Mouse (Mus musculus): Measurements from ENCODE around the gene Ran.
"Not testable (repeated sequence)": the region's sequence is repeated elsewhere in the genome, so short reads cannot be mapped to it uniquely, and the experiment has no call there.

Gene Ran

GRCm38 (mm10) chr5:129019497-129020299, at the start of gene Ran:
TSS of gene Ran (plus strand) at chr5:129020069.
- DNase-seq, result peak; percentile 95

GRCm38 (mm10) chr5:128970878-128971277, 49.0 kb upstream of the Ran start:
- no peak for DNase-seq

GRCm38 (mm10) chr5:128971298-128971697, 48.6 kb upstream of the Ran start:
- DNase-seq, result peak; percentile 62

GRCm38 (mm10) chr5:128976266-128976665, 43.6 kb upstream of the Ran start:
- DNase-seq, result peak; percentile 73

GRCm38 (mm10) chr5:128977466-128977865, 42.4 kb upstream of the Ran start:
- DNase-seq, result not testable (repeated sequence)

GRCm38 (mm10) chr5:128978957-128979356, 40.9 kb upstream of the Ran start:
- DNase-seq, result no peak

GRCm38 (mm10) chr5:128980857-128981256, 39.0 kb upstream of the Ran start:
- no peak for DNase-seq

- DNase-seq, result peak; percentile 62
These were observed 38.3 kb upstream of the Ran start for GRCm38 (mm10) chr5:128981607-128982006.

GRCm38 (mm10) chr5:128984536-128984935, 35.3 kb upstream of the Ran start:
- no peak for DNase-seq

GRCm38 (mm10) chr5:128985946-128986345, 33.9 kb upstream of the Ran start:
- no peak for DNase-seq

- peak; percentile 82 for DNase-seq
These were observed 32.5 kb upstream of the Ran start for GRCm38 (mm10) chr5:128987141-128987954.

GRCm38 (mm10) chr5:129000706-129001468, 19.0 kb upstream of the Ran start:
- no peak for DNase-seq

GRCm38 (mm10) chr5:129002571-129003011, 17.3 kb upstream of the Ran start:
- DNase-seq, result peak; percentile 38

- no peak for DNase-seq
These were observed 14.5 kb upstream of the Ran start for GRCm38 (mm10) chr5:129005416-129005815.

- DNase-seq, result peak; percentile 28
These were observed 13.7 kb upstream of the Ran start for GRCm38 (mm10) chr5:129006031-129006788.

- DNase-seq, result peak; percentile 77
These were observed 12.5 kb upstream of the Ran start for GRCm38 (mm10) chr5:129007105-129007957.

- DNase-seq, result peak; percentile 30
These were observed 11.9 kb upstream of the Ran start for GRCm38 (mm10) chr5:129008008-129008407.

- DNase-seq, result peak; percentile 94
These were observed 11.4 kb upstream of the Ran start, which contains the start of gene Stx2 for GRCm38 (mm10) chr5:129008412-129008826. TSS of gene Stx2 (minus strand) at chr5:129008574.

- DNase-seq, result no peak
These were observed 10.3 kb upstream of the Ran start for GRCm38 (mm10) chr5:129009577-129009976.

GRCm38 (mm10) chr5:129010937-129011336, 8.9 kb upstream of the Ran start:
- no peak for DNase-seq

GRCm38 (mm10) chr5:129015020-129015419, 4.8 kb upstream of the Ran start:
- no peak for DNase-seq

Data from kidney, adult 9 months (tissue).